Mouse (Mus musculus): Measurements from ENCODE around the gene Nol12. TPM values are rescaled to one million over a fixed set of nuclear protein-coding genes. Genes with fewer than 3 reads are reported as not detected.
A peak's percentile ranks its signal among the peaks of the same experiment; 100 is the strongest.

The Nol12 gene
- total RNA-seq, 1 experiment from 2014 or later: 18.9 TPM

DNA sequence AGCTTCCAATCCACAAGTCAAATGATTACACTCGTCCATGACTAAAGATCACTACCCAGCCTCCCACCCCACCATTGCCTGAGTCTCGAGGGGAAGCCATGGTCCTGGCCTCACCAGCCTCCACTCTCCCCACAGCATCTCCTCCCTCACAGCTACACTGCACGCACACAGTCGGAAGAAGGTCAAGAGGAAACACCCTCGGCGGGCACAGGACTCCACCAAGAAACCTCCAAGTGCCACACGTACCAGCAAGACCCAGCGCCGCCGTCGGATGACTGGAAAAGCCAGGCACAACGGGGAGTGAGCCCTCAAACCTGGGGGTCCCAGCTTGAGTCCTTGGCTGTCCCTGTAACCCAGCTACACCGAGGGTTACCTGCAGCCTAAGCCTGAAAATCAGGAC, 5.6 kb downstream of the Nol12 start:
- no peak for ATAC-seq (ENCODE audit: extremely low read depth, insufficient number of reproducible peaks, low FRiP score, poor library complexity, severe bottlenecking)

DNA sequence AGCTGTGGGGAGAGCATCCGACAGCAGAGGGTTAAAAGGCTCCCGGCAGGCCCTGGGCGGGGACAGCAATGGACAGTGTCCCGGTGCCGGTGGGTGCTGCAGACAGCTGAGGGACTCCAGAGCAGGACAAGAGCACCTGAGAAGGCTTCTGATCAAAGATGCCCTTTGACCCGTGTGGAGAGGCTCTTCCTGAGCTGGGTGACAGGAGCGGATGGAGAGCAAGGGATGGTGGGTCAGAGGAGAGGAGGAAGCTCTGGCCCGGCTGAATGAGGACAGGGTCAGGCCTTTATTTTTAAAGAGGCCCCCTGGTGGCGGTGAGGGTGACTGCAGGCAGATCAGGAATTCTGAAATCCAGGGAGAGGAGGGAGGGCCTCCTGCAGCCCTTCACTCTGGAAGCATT, 7.9 kb downstream of the Nol12 start:
- peak; percentile 40; the same call in 1 of the 2 replicates for ATAC-seq (ENCODE audit: extremely low read depth, insufficient number of reproducible peaks, low FRiP score, poor library complexity, severe bottlenecking)

- no peak for ATAC-seq (ENCODE audit: extremely low read depth, insufficient number of reproducible peaks, low FRiP score, poor library complexity, severe bottlenecking)
Measured at GRCm38 (mm10) chr15:78946232-78946631, 11.5 kb downstream of the Nol12 start.

GRCm38 (mm10) chr15:78947657-78948056, 12.9 kb downstream of the Nol12 start, which contains the start of gene Triobp:
Gene Triobp, plus strand, starts transcription at chr15:78947724.
- peak; percentile 61 for ATAC-seq (ENCODE audit: extremely low read depth, insufficient number of reproducible peaks, low FRiP score, poor library complexity, severe bottlenecking)

DNA sequence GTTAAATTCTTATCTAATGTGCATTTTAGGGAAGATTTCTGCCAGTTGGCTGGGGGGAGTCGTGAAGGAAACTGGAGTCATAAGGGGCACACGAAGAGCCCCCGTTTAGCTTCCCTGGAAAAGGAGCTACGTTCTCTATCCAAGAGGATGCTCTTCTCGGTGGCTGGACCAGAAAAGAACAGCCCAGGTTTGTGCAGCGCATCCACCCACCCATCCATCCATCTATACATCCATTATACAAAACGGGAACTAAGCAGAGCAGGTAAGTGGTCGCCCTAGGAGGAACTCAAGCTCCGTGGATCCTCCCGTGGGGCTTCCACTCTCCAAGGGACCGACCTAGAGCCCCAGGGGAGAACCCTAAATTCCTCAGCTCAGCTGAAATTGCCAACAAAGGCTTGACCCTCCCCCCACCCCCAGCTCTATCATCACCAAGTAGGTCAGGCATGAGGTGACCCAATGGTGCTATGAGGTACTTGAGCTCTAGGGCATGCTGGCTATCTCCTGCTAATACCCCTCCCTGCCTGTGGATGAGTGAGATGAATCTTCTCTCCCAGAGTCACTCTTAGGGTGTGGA, 13.5 kb downstream of the Nol12 start:
- no peak for ATAC-seq (ENCODE audit: extremely low read depth, insufficient number of reproducible peaks, low FRiP score, poor library complexity, severe bottlenecking)

- no peak for ATAC-seq (ENCODE audit: extremely low read depth, insufficient number of reproducible peaks, low FRiP score, poor library complexity, severe bottlenecking)
Measured at GRCm38 (mm10) chr15:78948883-78949282, 14.2 kb downstream of the Nol12 start.

- no peak for ATAC-seq (ENCODE audit: extremely low read depth, insufficient number of reproducible peaks, low FRiP score, poor library complexity, severe bottlenecking)
Measured at GRCm38 (mm10) chr15:78955663-78956062, 20.9 kb downstream of the Nol12 start.

GRCm38 (mm10) chr15:78956351-78956750, 21.6 kb downstream of the Nol12 start:
- ATAC-seq (ENCODE audit: extremely low read depth, insufficient number of reproducible peaks, low FRiP score, poor library complexity, severe bottlenecking): 0 out of 2 replicates have a peak, but pooled peaks have one; percentile 31

GRCm38 (mm10) chr15:78957021-78957420, 22.3 kb downstream of the Nol12 start:
- ATAC-seq (ENCODE audit: extremely low read depth, insufficient number of reproducible peaks, low FRiP score, poor library complexity, severe bottlenecking): no peak

DNA sequence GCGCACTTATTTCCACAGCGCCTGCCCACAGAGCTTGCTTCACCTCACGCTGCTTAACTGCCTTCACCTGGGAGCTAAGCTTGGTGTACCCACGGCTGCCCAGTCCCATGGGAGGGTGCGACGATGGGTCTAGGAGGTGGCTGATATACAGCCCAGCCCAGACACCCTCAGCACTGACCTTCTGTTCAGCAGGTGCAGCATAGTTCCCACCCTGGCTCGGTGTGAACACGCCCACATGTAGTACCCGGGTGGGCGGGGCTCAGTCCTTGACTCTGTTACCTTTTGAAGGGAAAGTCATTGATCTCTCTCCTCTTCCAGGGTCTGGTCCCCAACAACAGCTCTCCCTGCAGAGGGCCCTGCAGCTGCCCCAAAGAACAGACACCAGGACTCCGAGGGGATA, 24.8 kb downstream of the Nol12 start:
- ATAC-seq (ENCODE audit: extremely low read depth, insufficient number of reproducible peaks, low FRiP score, poor library complexity, severe bottlenecking): no peak

GRCm38 (mm10) chr15:78960088-78960487, 25.4 kb downstream of the Nol12 start:
- ATAC-seq (ENCODE audit: extremely low read depth, insufficient number of reproducible peaks, low FRiP score, poor library complexity, severe bottlenecking): no peak

- ATAC-seq (ENCODE audit: extremely low read depth, insufficient number of reproducible peaks, low FRiP score, poor library complexity, severe bottlenecking): peak; percentile 53
Measured at GRCm38 (mm10) chr15:78962885-78963284, 28.2 kb downstream of the Nol12 start.

GRCm38 (mm10) chr15:78971626-78972025, 36.9 kb downstream of the Nol12 start:
- no peak for ATAC-seq (ENCODE audit: extremely low read depth, insufficient number of reproducible peaks, low FRiP score, poor library complexity, severe bottlenecking)

DNA sequence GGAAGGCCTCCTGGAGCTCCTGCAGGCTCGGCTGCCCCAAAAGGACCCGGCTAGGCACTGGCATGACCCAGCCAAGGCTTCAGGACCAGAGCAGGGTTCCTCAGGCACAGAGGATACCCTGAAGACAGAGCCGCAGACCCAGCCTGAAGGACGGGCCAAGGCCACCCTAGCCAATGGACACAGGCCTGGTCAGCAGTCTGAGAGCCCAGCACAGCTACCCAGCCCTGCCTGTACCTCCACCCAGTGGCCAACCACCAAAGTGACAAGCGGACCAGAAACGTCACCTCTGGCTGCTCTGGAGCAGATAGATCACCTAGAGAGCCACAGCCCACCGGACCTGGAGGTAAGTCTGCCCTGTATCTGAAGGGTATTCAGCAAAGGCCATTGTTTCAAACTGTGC, 39.2 kb downstream of the Nol12 start:
- no peak for ATAC-seq (ENCODE audit: extremely low read depth, insufficient number of reproducible peaks, low FRiP score, poor library complexity, severe bottlenecking)

DNA sequence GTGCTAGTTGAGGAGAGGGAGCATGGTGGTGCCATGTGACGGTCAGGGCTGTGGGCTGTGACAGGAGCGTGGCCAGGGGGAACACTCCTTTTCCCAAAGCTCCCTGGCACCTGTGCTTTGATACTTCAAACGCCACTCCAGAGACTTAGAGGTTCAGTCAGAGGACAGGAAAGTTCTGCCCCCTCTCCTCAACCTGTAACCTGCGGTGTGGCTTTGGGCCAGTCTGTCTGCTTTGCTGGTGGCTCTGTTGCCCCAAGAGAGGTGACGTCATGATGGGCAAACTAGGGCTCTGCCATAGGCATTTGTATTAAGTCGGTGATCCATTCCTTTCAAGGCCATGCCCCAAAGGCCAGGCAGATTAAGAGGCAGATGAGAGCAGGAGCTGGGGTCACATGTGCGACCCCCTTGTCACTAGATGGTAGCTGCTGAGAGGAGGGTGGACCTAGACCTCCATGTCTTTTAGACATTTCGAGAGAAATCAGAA, 43.0 kb downstream of the Nol12 start:
- no peak for ATAC-seq (ENCODE audit: extremely low read depth, insufficient number of reproducible peaks, low FRiP score, poor library complexity, severe bottlenecking)

DNA sequence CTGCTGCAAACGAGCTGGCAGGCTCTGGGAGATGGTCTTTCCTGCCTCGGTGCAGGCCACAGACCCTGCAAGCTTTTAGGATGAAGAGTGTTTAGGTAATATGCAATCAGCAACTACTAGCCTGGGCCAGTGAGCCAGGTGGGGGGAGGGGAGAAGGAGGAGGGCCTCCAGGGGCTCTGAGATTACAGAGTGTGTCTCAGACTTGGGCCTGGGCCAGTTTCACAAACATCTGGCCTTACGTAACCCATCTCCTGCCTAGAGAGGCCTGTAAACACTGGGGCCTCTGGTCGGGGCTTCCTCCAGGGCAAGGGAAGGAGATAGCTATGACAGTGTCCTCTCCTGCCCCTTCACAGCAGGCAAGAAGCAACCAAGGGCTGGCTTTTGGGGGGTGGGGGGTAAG, 44.1 kb downstream of the Nol12 start:
- ATAC-seq (ENCODE audit: extremely low read depth, insufficient number of reproducible peaks, low FRiP score, poor library complexity, severe bottlenecking): no peak

GRCm38 (mm10) chr15:78980084-78980483, 45.4 kb downstream of the Nol12 start:
- ATAC-seq (ENCODE audit: extremely low read depth, insufficient number of reproducible peaks, low FRiP score, poor library complexity, severe bottlenecking): no peak

DNA sequence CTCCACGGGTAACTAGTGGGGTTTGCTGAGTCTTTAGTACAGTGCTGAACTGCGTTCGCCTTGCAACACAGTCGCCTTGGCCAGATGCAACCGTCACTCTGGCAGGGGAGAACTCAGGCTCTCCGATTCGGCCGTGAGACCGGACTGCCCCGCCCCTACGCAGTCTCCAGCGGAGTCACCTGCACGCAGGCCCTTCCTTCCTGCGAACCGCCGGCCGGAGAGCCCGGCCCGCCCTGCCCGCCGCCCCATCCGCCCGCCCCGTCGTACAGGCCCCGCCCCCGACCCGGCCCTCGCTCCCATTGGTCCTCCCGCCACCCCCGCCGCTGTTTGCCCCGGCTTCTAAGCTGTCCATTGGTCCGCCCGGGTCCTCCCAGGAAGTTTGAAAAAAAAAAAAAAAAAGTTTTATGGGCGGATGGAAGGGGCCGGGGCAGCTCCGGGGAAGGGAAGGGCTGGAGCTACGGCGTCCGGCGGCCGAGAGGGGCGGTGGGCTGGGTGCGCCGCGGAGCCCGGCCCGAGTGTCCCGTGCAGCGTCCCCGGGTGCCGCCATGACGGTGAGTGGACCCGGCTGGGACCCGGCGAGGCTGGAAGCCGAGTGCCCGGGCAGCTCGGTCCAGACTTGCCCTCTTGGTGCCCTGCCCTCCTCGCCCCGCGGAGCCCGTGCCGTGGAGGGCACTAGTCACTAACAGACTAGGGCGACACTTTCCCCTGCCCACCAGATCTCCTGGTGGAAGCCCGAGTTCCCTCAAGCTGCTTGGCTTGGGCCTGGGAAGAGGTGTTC, 48.1 kb downstream of the Nol12 start:
- ATAC-seq (ENCODE audit: extremely low read depth, insufficient number of reproducible peaks, low FRiP score, poor library complexity, severe bottlenecking): peak; percentile 80

- ATAC-seq (ENCODE audit: extremely low read depth, insufficient number of reproducible peaks, low FRiP score, poor library complexity, severe bottlenecking): peak; percentile 23; the same call in 1 of the 2 replicates
Measured at GRCm38 (mm10) chr15:78983436-78984285, 48.9 kb downstream of the Nol12 start.

All from neutrophil, adult 5-6 weeks (primary cell).